Mouse (Mus musculus) embryo, embryonic 11 days (tissue): ENCODE data around the gene Acsl3.

Experiments
- DNase-seq: peaks from one replicate; pipeline ENCODE4 v3.0.0-alpha.2; 2015

The Acsl3 gene

GRCm38 (mm10) chr1:78745230-78745777 is 87.7 kb downstream of the Acsl3 start:
- no peak for DNase-seq
